Mouse (Mus musculus) colon, adult 2 months (tissue): ENCODE data around the gene Clptm1. TPM values are rescaled to one million over a fixed set of nuclear protein-coding genes. Genes with fewer than 3 reads are reported as not detected.

ENCODE experiments used
- polyA plus RNA-seq: library from polyadenylated mRNA; depleted of rRNA; stranded (reverse); fragments of >200 nt; gene quantifications from 2 replicates; pipeline ENCODE4 v1.2.3, GENCODE M21; 2012; rRNA removed

Clptm1 gene
- polyA plus RNA-seq = 143 and 159 TPM in 2 replicates

DNA sequence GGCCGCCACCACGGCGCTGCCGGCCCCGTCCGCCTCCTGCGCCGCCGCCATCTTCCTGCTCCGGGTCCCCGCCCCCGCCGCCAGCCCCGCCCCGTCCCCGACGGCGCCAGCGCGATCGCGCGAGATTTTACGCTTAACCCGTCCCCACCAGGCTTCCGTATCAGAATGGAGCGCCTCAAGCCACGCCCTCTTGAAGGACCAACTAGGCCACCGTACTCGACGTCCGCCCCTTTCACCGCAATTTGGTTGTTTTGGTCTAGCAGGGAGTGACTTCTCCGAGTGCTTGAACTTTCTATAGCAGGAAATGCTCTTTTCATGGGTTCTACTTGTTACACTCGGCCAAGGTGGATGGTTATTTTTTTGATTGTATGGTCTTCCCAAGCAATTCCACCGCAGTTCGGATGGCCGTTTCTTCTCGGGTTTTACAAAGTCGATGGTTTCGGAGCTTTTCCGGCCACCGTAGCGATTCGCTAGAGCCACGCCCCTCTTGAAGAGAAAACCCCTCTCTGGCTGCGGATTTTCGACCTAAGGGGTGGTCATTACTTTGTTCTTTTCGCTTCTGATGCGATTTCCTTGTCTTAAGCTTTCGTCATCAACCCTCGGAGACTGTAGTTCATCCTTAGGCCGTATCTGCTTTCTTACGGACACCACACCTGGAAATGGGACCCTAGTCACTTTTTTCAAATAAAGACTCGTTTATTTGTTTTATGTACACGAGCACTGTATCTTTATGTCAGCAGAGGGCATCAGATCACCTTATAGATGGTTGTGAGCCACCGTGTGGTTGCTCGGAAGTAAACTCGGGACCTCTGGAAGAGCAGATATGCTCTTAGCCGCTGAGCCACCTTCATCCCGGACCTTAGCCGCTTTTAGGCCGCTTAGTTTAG lies at the start of gene Clptm1:
Gene Clptm1 (minus strand): TSS at position 79 of the 887 bp plus-strand sequence.

GRCm38 (mm10) chr7:19698907-19699826 lies 34.3 kb upstream of the Clptm1 start, which contains the start of gene Apoe:
Apoe (minus strand) TSS chr7:19699188.

DNA sequence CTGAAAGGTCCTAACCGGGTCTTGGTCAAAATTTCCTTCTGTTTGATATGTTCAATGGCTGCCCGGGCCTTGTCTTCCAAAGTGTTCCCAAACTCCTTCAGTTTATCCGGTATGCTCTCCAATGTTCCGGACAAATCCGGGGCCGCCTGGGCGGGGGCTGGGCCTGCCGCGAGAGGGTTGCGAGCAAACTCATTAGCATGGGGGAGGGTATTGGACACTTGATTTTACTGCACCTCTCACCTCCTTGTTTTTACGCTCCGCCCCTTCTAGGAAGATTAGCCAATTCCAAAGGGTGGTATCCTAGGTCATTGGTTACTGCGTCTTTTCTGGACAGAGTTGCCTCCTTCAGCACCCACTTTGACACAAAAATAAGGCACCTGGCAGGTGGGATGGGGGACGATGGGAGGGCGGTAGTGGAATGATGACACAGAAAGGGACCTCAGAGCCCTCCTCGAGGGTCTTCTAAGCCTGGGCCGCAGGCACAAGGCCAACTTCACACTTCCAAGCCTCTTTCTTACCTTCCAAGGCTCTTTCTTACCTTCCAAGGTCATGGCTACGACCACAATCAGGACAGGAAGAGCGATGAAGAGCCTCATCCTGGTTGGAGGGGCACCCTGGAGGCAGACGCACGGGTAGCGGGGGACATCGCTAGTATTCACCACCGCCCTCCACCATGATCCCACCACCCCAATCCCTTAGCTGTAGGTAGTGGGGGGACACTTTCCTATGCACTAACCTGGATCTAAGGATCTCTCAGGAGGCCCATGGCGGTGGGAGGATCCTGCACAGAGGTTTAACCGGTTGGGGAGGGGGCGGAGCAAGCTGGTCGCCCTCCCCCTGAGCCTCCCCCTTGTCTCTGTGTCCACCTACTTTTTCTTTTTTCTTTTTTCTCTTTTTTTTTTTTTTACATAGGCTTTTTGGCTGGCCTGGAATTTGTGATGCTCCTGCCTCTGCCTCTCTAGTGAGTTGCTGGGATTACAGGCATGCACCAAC lies 27.3 kb upstream of the Clptm1 start, which contains the start of gene Apoc1:
Gene Apoc1 (minus strand): TSS at position 788 of the 993 bp plus-strand sequence.

GRCm38 (mm10) chr7:19681202-19681694 lies 16.4 kb upstream of the Clptm1 start, which contains the start of the genes Gm44805 and Apoc4:
Gm44805 (minus strand) TSS chr7:19681423.
Apoc4 (minus strand) TSS chr7:19681479.

GRCm38 (mm10) chr7:19677872-19678271 lies 13.0 kb upstream of the Clptm1 start, which contains the start of gene Apoc2:
Apoc2 (minus strand) TSS chr7:19677941.

GRCm38 (mm10) chr7:19629361-19629734 lies 35.5 kb downstream of the Clptm1 start, which contains the start of gene Relb:
Relb (minus strand) TSS chr7:19629438.

GRCm38 (mm10) chr7:19603849-19604605 lies 60.8 kb downstream of the Clptm1 start, which contains the start of gene Clasrp:
Clasrp (minus strand) TSS chr7:19604486.

Other genes with a start within 250 kb of the Clptm1 start
- gene Mark4, start 206.2 kb downstream of the Clptm1 start, polyA plus RNA-seq = 22.3 and 24.9 TPM in 2 replicates
- 7.9 and 11.1 TPM in 2 replicates for gene Exoc3l2, start 201.7 kb downstream of the Clptm1 start, polyA plus RNA-seq
- 19.5 and 30.0 TPM in 2 replicates for gene Bloc1s3, start 156.7 kb downstream of the Clptm1 start, polyA plus RNA-seq
- gene Trappc6a, start 156.6 kb downstream of the Clptm1 start, polyA plus RNA-seq = 218 and 235 TPM in 2 replicates
- gene Nkpd1, start 147.2 kb downstream of the Clptm1 start, polyA plus RNA-seq = 2.2 and 2.3 TPM in 2 replicates
- gene Ppp1r37, start 102.0 kb downstream of the Clptm1 start, polyA plus RNA-seq = 191 and 212 TPM in 2 replicates
- gene Zfp296, start 87.7 kb downstream of the Clptm1 start, polyA plus RNA-seq = 2.8 and 2.9 TPM in 2 replicates
- gene Gemin7, start 87.4 kb downstream of the Clptm1 start, polyA plus RNA-seq = 109 and 138 TPM in 2 replicates
- 149 and 153 TPM in 2 replicates for gene Clasrp, start 60.5 kb downstream of the Clptm1 start, polyA plus RNA-seq
- 78.7 and 93.0 TPM in 2 replicates for gene Relb, start 35.6 kb downstream of the Clptm1 start, polyA plus RNA-seq
- 35.5 and 39.0 TPM in 2 replicates for gene Apoc2, start 12.9 kb upstream of the Clptm1 start, polyA plus RNA-seq
- gene Gm44805, start 16.4 kb upstream of the Clptm1 start, polyA plus RNA-seq = not detected in 2 replicates
- 0.49 and 1.3 TPM in 2 replicates for gene Apoc4, start 16.4 kb upstream of the Clptm1 start, polyA plus RNA-seq
- gene Apoc1, start 27.6 kb upstream of the Clptm1 start, polyA plus RNA-seq = 0.65 and 1.6 TPM in 2 replicates
- gene Apoe, start 34.2 kb upstream of the Clptm1 start, polyA plus RNA-seq = 734 and 810 TPM in 2 replicates
- gene Tomm40, start 50.4 kb upstream of the Clptm1 start, polyA plus RNA-seq = 106 and 114 TPM in 2 replicates
- gene Nectin2, start 85.5 kb upstream of the Clptm1 start, polyA plus RNA-seq = 167 and 177 TPM in 2 replicates
- gene Bcam, start 106.0 kb upstream of the Clptm1 start, polyA plus RNA-seq = 56.6 and 61.3 TPM in 2 replicates
- gene Cblc, start 131.8 kb upstream of the Clptm1 start, polyA plus RNA-seq = 140 and 141 TPM in 2 replicates
- 183 and 189 TPM in 2 replicates for gene Bcl3, start 157.7 kb upstream of the Clptm1 start, polyA plus RNA-seq
- gene Gm19345, start 187.0 kb upstream of the Clptm1 start, polyA plus RNA-seq = 0.23 and 0.93 TPM in 2 replicates
- gene Ceacam16, start 196.3 kb upstream of the Clptm1 start, polyA plus RNA-seq = 0.28 and 0.88 TPM in 2 replicates
- gene Ceacam19, start 222.9 kb upstream of the Clptm1 start, polyA plus RNA-seq = not detected in 2 replicates